ENCODE assay signal across 26 mouse cellular contexts in genomic region chr3:106452616-106453015, GRCm38 (mm10). TPM values are rescaled to one million over a fixed set of nuclear protein-coding genes. Genes with fewer than 3 reads are reported as not detected.
DNase-seq lines count a peak whose midpoint lies in the region; ATAC-seq and TF ChIP-seq lines count a peak whose summit lies in the region.
"Had no signal": no experiment of that assay in that cellular context is flagged by ENCODE, and none has a peak within 500 bp of the region (broad histone marks: within the 10 kb centered on the region; RNA-seq: fewer than 3 reads in every experiment).

No protein-coding gene starts in this region.

- TF ChIP-seq EP300 in liver, postnatal 0 days (IDR thresholded peaks at IDR 0.05; ENCODE audit: low read depth), result no peak

- H3K36me3 ChIP-seq in liver, embryonic 12.5 days, result no peaks in the 10 kb centered on the region
- no peaks in the 10 kb centered on the region for H3K36me3 ChIP-seq in liver, postnatal 0 days (replicated peaks; ENCODE audit: insufficient read depth, low read length)
- no peaks in the 10 kb centered on the region for H3K36me3 ChIP-seq in kidney, embryonic 16.5 days (ENCODE audit: insufficient read depth, low read length)
- H3K36me3 ChIP-seq: embryonic facial prominence, embryonic 10.5 days; heart, embryonic 15.5 days; limb, embryonic 10.5 days; midbrain, embryonic 10.5 days had no signal

- H3K27ac ChIP-seq in liver, embryonic 12.5 days, result no peak overlapping the region
- no peak overlapping the region for H3K27ac ChIP-seq in liver, postnatal 0 days (ENCODE audit: low read depth)
- no peak overlapping the region for H3K27ac ChIP-seq in kidney, embryonic 16.5 days (ENCODE audit: low read length)
- H3K27ac ChIP-seq: embryonic facial prominence, embryonic 10.5 days; heart, embryonic 15.5 days; hindbrain, embryonic 14.5 days; limb, embryonic 10.5 days; midbrain, embryonic 10.5 days had no signal

- H3K4me3 ChIP-seq in liver, embryonic 12.5 days, result no peak overlapping the region
- H3K4me3 ChIP-seq in liver, postnatal 0 days (ENCODE audit: low read depth, low read length), result no peak overlapping the region
- H3K4me3 ChIP-seq in kidney, embryonic 16.5 days (ENCODE audit: low read length), result no peak overlapping the region
- H3K4me3 ChIP-seq: embryonic facial prominence, embryonic 10.5 days; heart, embryonic 15.5 days; limb, embryonic 10.5 days; midbrain, embryonic 10.5 days had no signal

- H3K4me2 ChIP-seq in liver, embryonic 12.5 days, result no peak overlapping the region
- H3K4me2 ChIP-seq in liver, postnatal 0 days (ENCODE audit: low read depth, low read length), result no peak overlapping the region
- H3K4me2 ChIP-seq in kidney, embryonic 16.5 days (replicated peaks; ENCODE audit: low read depth, low read length), result no peak overlapping the region
- H3K4me2 ChIP-seq: heart, embryonic 15.5 days; hindbrain, embryonic 14.5 days; lung, embryonic 14.5 days had no signal

- DNase-seq in liver, postnatal 0 days, result no peak
- DNase-seq in T-cell, adult 2 months (ENCODE audit: low spot score), result peak; percentile 64
- DNase-seq in naive thymus-derived CD4-positive, alpha-beta T cell, adult 2 months (ENCODE audit: low read depth), result peak; percentile 70
- DNase-seq in thymus, postnatal 25 days, result peak; percentile 50
- DNase-seq in urinary bladder, postnatal 36 days (ENCODE audit: low spot score in 2 of 2), result no peak
- DNase-seq in adipocyte (ENCODE audit: low spot score), result no peak
- DNase-seq: adrenal gland, postnatal 25 days; cerebellum, adult 8-10 months; gastrocnemius, postnatal 25 days; heart, postnatal 36 days; kidney, adult 18-20 months; kidney, postnatal 10 days; lung, embryonic 14.5 days had no signal

- 28% methylated on average over 4 of the region's 4 CpGs for WGBS in liver, embryonic 12.5 days (ENCODE audit: insufficient replicate concordance)
- WGBS in liver, postnatal 0 days (ENCODE audit: insufficient replicate concordance), result 34% methylated on average over 4 of the region's 4 CpGs
- WGBS in kidney, embryonic 16.5 days, result 64% methylated on average over 4 of the region's 4 CpGs

- H3K9ac ChIP-seq in liver, embryonic 12.5 days, result no peak overlapping the region
- H3K9ac ChIP-seq in liver, postnatal 0 days (replicated peaks), result no peak overlapping the region
- no peak overlapping the region for H3K9ac ChIP-seq in kidney, embryonic 16.5 days (replicated peaks; ENCODE audit: low read length)
- H3K9ac ChIP-seq: heart, embryonic 15.5 days; hindbrain, embryonic 14.5 days; lung, embryonic 14.5 days had no signal

- TF ChIP-seq CTCF in liver, postnatal 0 days (IDR thresholded peaks at IDR 0.05; ENCODE audit: low read depth), result no peak

- H3K4me1 ChIP-seq in liver, embryonic 12.5 days, result no peaks in the 10 kb centered on the region
- 0 out of 2 replicates have a peak, but pooled peaks cover 2% of the 10 kb centered on the region for H3K4me1 ChIP-seq in liver, postnatal 0 days (ENCODE audit: insufficient read depth)
- no peaks in the 10 kb centered on the region for H3K4me1 ChIP-seq in kidney, embryonic 16.5 days (ENCODE audit: insufficient read depth, low read length)
- H3K4me1 ChIP-seq: embryonic facial prominence, embryonic 10.5 days; heart, embryonic 15.5 days; limb, embryonic 10.5 days; midbrain, embryonic 10.5 days had no signal

- no peaks in the 10 kb centered on the region for H3K27me3 ChIP-seq in liver, embryonic 12.5 days (replicated peaks)
- no peaks in the 10 kb centered on the region for H3K27me3 ChIP-seq in liver, postnatal 0 days (ENCODE audit: insufficient read depth, low read length)
- no peaks in the 10 kb centered on the region for H3K27me3 ChIP-seq in kidney, embryonic 16.5 days (ENCODE audit: insufficient read depth, low read length)
- H3K27me3 ChIP-seq: heart, embryonic 15.5 days had no signal

- ATAC-seq in liver, embryonic 12.5 days, result peak; percentile 68
- ATAC-seq in liver, postnatal 0 days, result no peak
- no peak for ATAC-seq in kidney, embryonic 16.5 days (ENCODE audit: low FRiP score, low TSS enrichment)
- ATAC-seq: inflammation-experienced regulatory T-cells, adult 6 months had no signal

- H3K9me3 ChIP-seq in liver, embryonic 12.5 days (replicated peaks), result no peaks in the 10 kb centered on the region
- H3K9me3 ChIP-seq in liver, postnatal 0 days (ENCODE audit: low read length), result no peaks in the 10 kb centered on the region
- no peaks in the 10 kb centered on the region for H3K9me3 ChIP-seq in kidney, embryonic 16.5 days (ENCODE audit: low read length)
- H3K9me3 ChIP-seq: embryonic facial prominence, embryonic 10.5 days; heart, embryonic 15.5 days; limb, embryonic 10.5 days; midbrain, embryonic 10.5 days had no signal

RNA-seq across cellular contexts. Expression of gene Dennd2d, which starts 29.6 kb away (rescaled TPM):
- polyA plus RNA-seq in liver, embryonic 12.5 days (2016; fragmentation: Nextera tagmentation; extraction: Ambion mirVana), result 4.6 and 4.9 TPM in 2 replicates
- 7.6 and 7.7 TPM in 2 replicates for polyA plus RNA-seq in liver, postnatal 0 days (2015; fragmentation: Nextera tagmentation; extraction: Ambion mirVana)
- polyA plus RNA-seq in kidney, embryonic 16.5 days (2015; fragmentation: Nextera tagmentation; extraction: Ambion mirVana), result 8.1 and 8.7 TPM in 2 replicates

RNA-seq across cellular contexts. Expression of gene Chil6, which starts 46.6 kb away (rescaled TPM):
- polyA plus RNA-seq in liver, embryonic 12.5 days (2016; fragmentation: Nextera tagmentation; extraction: Ambion mirVana), result not detected in 2 replicates
- polyA plus RNA-seq in liver, postnatal 0 days (2015; fragmentation: Nextera tagmentation; extraction: Ambion mirVana), result not detected in 2 replicates
- polyA plus RNA-seq in kidney, embryonic 16.5 days (2015; fragmentation: Nextera tagmentation; extraction: Ambion mirVana), result not detected in 2 replicates
- polyA plus RNA-seq: brain, embryonic 14.5 days; embryonic facial prominence, embryonic 10.5 days; heart, embryonic 15.5 days; hindbrain, embryonic 14.5 days; limb, embryonic 10.5 days; liver, adult 2 months; lung, embryonic 14.5 days; midbrain, embryonic 10.5 days; midbrain, postnatal 0 days; small intestine, adult 2 months; testis, adult 2 months had no signal

Comparison
In these comparisons a context has a peak if more than half of its experiments do, and no peak if none do; other contexts are left out.
1. DNase-seq: peak in T-cell, adult 2 months (single experiment), naive thymus-derived CD4-positive, alpha-beta T cell, adult 2 months (single experiment) and thymus, postnatal 25 days (single experiment); none in liver, postnatal 0 days (single experiment), urinary bladder, postnatal 36 days (0 of 2) and adipocyte (single experiment).